Mouse (Mus musculus): Measurements from ENCODE around the gene Ces4a. TPM values are rescaled to one million over a fixed set of nuclear protein-coding genes. Genes with fewer than 3 reads are reported as not detected.

The Ces4a gene
- polyA plus RNA-seq (2015; fragmentation: Nextera tagmentation; extraction: Ambion mirVana): 0.14 and 0.15 TPM in 2 replicates

DNA sequence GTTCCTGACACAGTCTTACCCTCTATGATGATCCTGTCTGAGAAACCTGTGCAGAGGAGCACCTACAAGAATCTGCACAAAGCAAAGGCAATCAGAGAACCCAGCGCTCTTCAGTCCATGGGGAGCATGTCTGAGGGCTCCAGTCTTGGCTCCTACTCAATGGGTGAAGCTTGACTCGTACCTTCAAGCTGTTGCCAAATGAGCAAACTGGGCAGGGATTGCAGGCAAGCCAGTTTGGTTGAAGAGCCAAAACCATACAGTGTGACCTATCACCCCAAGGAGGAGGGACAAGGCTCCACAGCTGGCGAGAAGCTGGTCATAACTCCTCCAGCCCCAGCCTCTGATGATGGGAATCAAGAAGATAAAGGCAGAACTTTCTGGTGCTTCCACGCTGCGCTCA, at the start of gene Ces4a:
Gene Ces4a, plus strand, starts transcription at position 292 of the 400 bp plus-strand sequence.

DNA sequence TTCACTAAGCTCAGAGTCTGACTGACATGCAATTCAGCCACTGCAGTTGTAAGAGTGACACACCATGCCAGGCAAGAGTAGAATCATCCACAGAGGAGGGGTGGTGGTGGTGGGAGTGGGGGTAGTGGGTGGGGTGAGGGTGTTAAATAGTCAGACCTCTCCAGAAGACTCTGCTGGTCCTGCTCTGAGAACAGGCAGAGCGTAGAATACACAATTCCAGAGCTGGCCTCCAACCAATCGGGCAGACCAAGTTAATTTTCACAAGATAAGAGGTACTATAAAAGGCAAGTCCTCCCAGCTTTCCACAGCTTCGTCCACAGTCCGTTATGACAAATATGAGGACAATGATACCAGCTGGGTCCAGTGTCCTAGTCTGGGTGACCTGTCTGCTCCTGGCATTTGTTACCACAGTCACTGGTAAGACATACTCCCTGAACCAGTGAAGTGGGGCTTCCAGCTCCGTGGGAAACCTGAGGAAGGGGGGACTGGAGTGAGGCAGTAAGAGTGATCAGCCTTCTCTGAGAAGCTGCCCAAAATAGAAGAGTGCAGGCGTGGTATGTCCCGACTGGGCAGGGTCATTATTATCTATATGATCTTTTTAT, 48.0 kb upstream of the Ces4a start, which contains the start of gene Ces3b:
Gene Ces3b, plus strand, starts transcription at position 305 of the 602 bp plus-strand sequence.

DNA sequence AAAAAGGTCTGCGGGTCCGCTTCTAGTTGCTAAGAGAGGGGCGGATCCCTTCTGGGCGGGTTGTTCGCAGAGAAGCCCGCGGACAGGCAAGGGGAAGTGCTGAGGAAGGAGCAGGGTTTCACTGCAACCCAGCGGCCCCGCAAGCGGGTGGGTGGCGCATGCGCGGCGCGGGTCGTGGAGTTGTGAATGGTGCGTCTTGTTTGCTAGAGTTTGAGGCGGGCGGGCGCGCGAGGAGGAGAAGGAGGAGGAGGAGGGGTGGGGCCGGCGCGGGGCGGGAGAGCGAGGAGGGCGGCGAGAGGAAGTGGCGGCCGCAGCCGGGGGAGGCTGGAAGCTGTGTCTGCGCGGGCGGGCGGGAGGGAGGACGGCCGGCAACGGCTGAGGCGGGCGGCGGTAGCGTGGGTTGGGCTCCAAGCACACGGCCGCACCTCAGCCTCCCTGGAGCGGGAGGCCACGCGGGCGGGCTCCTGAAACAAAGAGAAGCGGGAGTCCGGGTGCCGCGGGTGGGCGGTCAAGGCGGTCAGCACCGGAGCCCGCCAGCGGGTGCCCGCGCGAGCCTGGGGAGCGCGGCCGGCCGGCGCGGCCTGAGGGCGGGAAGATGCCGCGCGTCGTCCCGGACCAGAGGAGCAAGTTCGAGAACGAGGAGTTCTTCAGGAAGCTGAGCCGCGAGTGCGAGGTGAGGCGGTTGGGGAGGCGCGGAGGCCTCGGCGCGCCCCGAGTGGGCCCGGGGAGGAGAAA, 38.9 kb downstream of the Ces4a start, which contains the start of gene Cbfb:
Gene Cbfb, plus strand, starts transcription at position 294 of the 735 bp plus-strand sequence.

Other genes with a start within 250 kb of the Ces4a start
- not detected in 2 replicates for gene Ces2e, start 205.5 kb upstream of the Ces4a start, polyA plus RNA-seq (2015; fragmentation: Nextera tagmentation; extraction: Ambion mirVana)
- not detected in 2 replicates for gene Ces2f, start 184.4 kb upstream of the Ces4a start, polyA plus RNA-seq (2015; fragmentation: Nextera tagmentation; extraction: Ambion mirVana)
- gene Ces2g, start 170.1 kb upstream of the Ces4a start, polyA plus RNA-seq (2015; fragmentation: Nextera tagmentation; extraction: Ambion mirVana): 0.20 and 0.55 TPM in 2 replicates
- gene Ces2h, start 130.9 kb upstream of the Ces4a start, polyA plus RNA-seq (2015; fragmentation: Nextera tagmentation; extraction: Ambion mirVana): not detected in 2 replicates
- gene Ces3a, start 83.2 kb upstream of the Ces4a start, polyA plus RNA-seq (2015; fragmentation: Nextera tagmentation; extraction: Ambion mirVana): not detected in 2 replicates
- not detected in 2 replicates for gene Ces3b, start 48.0 kb upstream of the Ces4a start, polyA plus RNA-seq (2015; fragmentation: Nextera tagmentation; extraction: Ambion mirVana)
- gene Cbfb, start 38.9 kb downstream of the Ces4a start, polyA plus RNA-seq (2015; fragmentation: Nextera tagmentation; extraction: Ambion mirVana): 30.7 and 34.8 TPM in 2 replicates
- 19.1 and 19.5 TPM in 2 replicates for gene D230025D16Rik, start 93.3 kb downstream of the Ces4a start, polyA plus RNA-seq (2015; fragmentation: Nextera tagmentation; extraction: Ambion mirVana)
- 13.8 and 15.8 TPM in 2 replicates for gene B3gnt9, start 123.4 kb downstream of the Ces4a start, polyA plus RNA-seq (2015; fragmentation: Nextera tagmentation; extraction: Ambion mirVana)
- 13.8 and 16.2 TPM in 2 replicates for gene Tradd, start 132.8 kb downstream of the Ces4a start, polyA plus RNA-seq (2015; fragmentation: Nextera tagmentation; extraction: Ambion mirVana)
- gene Fbxl8, start 132.8 kb downstream of the Ces4a start, polyA plus RNA-seq (2015; fragmentation: Nextera tagmentation; extraction: Ambion mirVana): 1.9 and 2.9 TPM in 2 replicates
- 1.2 and 1.9 TPM in 2 replicates for gene Hsf4, start 138.0 kb downstream of the Ces4a start, polyA plus RNA-seq (2015; fragmentation: Nextera tagmentation; extraction: Ambion mirVana)
- gene Nol3, start 144.3 kb downstream of the Ces4a start, polyA plus RNA-seq (2015; fragmentation: Nextera tagmentation; extraction: Ambion mirVana): 9.1 and 9.4 TPM in 2 replicates
- 53.4 and 66.4 TPM in 2 replicates for gene 4931428F04Rik, start 158.1 kb downstream of the Ces4a start, polyA plus RNA-seq (2015; fragmentation: Nextera tagmentation; extraction: Ambion mirVana)
- 6.0 and 8.7 TPM in 2 replicates for gene Exoc3l, start 164.3 kb downstream of the Ces4a start, polyA plus RNA-seq (2015; fragmentation: Nextera tagmentation; extraction: Ambion mirVana)
- 29.8 and 32.5 TPM in 2 replicates for gene E2f4, start 165.9 kb downstream of the Ces4a start, polyA plus RNA-seq (2015; fragmentation: Nextera tagmentation; extraction: Ambion mirVana)
- 0.76 and 1.2 TPM in 2 replicates for gene Elmo3, start 173.8 kb downstream of the Ces4a start, polyA plus RNA-seq (2015; fragmentation: Nextera tagmentation; extraction: Ambion mirVana)
- 1.1 and 1.2 TPM in 2 replicates for gene Lrrc29, start 194.5 kb downstream of the Ces4a start, polyA plus RNA-seq (2015; fragmentation: Nextera tagmentation; extraction: Ambion mirVana)
- gene Tmem208, start 194.6 kb downstream of the Ces4a start, polyA plus RNA-seq (2015; fragmentation: Nextera tagmentation; extraction: Ambion mirVana): 162 and 168 TPM in 2 replicates
- gene Fhod1, start 216.2 kb downstream of the Ces4a start, polyA plus RNA-seq (2015; fragmentation: Nextera tagmentation; extraction: Ambion mirVana): 0.65 and 1.3 TPM in 2 replicates
- 10.0 and 13.8 TPM in 2 replicates for gene Slc9a5, start 217.0 kb downstream of the Ces4a start, polyA plus RNA-seq (2015; fragmentation: Nextera tagmentation; extraction: Ambion mirVana)
- gene Plekhg4, start 241.5 kb downstream of the Ces4a start, polyA plus RNA-seq (2015; fragmentation: Nextera tagmentation; extraction: Ambion mirVana): 1.3 and 2.0 TPM in 2 replicates

Measured in neural tube, postnatal 0 days (tissue).